Mouse (Mus musculus): Measurements from ENCODE around the gene Vav2. TPM values are rescaled to one million over a fixed set of nuclear protein-coding genes. Genes with fewer than 3 reads are reported as not detected.

Vav2 gene
- polyA plus RNA-seq, 1 experiment from 2014 or later = 8.0 TPM

GRCm38 (mm10) chr2:27438281-27438680, 11.4 kb upstream of the Vav2 start:
- no peaks in the 10 kb centered on the region for H3K9me3 ChIP-seq
- ATAC-seq (ENCODE audit: insufficient number of reproducible peaks, insufficient read depth, low FRiP score, low TSS enrichment, low read depth) = no peak
- no peaks in the 10 kb centered on the region for H3K36me3 ChIP-seq
- no peak overlapping the region for H3K27ac ChIP-seq
- H3K4me3 ChIP-seq (replicated peaks) = no peak overlapping the region
- no peak overlapping the region for H3K9ac ChIP-seq (replicated peaks)
- no peak overlapping the region for H3K4me2 ChIP-seq
- no peaks in the 10 kb centered on the region for H3K27me3 ChIP-seq
- H3K4me1 ChIP-seq (replicated peaks) = peaks cover 15% of the 10 kb centered on the region; the same call in 1 of the 2 replicates
- 10% methylated on average over 11 of the region's 11 CpGs for WGBS

GRCm38 (mm10) chr2:27437876-27438275, 11.0 kb upstream of the Vav2 start:
- Histone ChIP-seq H3K27ac (no peak overlapping the region), H3K9me3 (no peaks in the 10 kb centered on the region), H3K36me3 (no peaks in the 10 kb centered on the region), H3K9ac (replicated peaks) (no peak overlapping the region), H3K27me3 (no peaks in the 10 kb centered on the region), H3K4me2 (no peak overlapping the region), H3K4me1 (replicated peaks) (peaks cover 11% of the 10 kb centered on the region; the same call in 1 of the 2 replicates), H3K4me3 (replicated peaks) (no peak overlapping the region)
- 60% methylated on average over 1 of the region's 1 CpGs for WGBS
- ATAC-seq (ENCODE audit: insufficient number of reproducible peaks, insufficient read depth, low FRiP score, low TSS enrichment, low read depth) = no peak

GRCm38 (mm10) chr2:27432599-27432998, 5.8 kb upstream of the Vav2 start:
- Histone ChIP-seq H3K4me3 (replicated peaks) (no peak overlapping the region), H3K4me1 (replicated peaks) (peaks cover 4% of the 10 kb centered on the region), H3K4me2 (no peak overlapping the region), H3K27ac (no peak overlapping the region), H3K9ac (replicated peaks) (no peak overlapping the region), H3K9me3 (no peaks in the 10 kb centered on the region), H3K36me3 (no peaks in the 10 kb centered on the region), H3K27me3 (no peaks in the 10 kb centered on the region)
- no peak for ATAC-seq (ENCODE audit: insufficient number of reproducible peaks, insufficient read depth, low FRiP score, low TSS enrichment, low read depth)
- 67% methylated on average over 2 of the region's 2 CpGs for WGBS

- Histone ChIP-seq H3K4me2 (no peak overlapping the region), H3K36me3 (no peaks in the 10 kb centered on the region), H3K4me3 (replicated peaks) (no peak overlapping the region), H3K9ac (replicated peaks) (no peak overlapping the region), H3K9me3 (no peaks in the 10 kb centered on the region), H3K27me3 (no peaks in the 10 kb centered on the region), H3K27ac (no peak overlapping the region), H3K4me1 (replicated peaks) (peaks cover 10% of the 10 kb centered on the region)
- ATAC-seq (ENCODE audit: insufficient number of reproducible peaks, insufficient read depth, low FRiP score, low TSS enrichment, low read depth) = no peak
- 89% methylated on average over 7 of the region's 7 CpGs for WGBS
Measured at GRCm38 (mm10) chr2:27430621-27431020, 3.8 kb upstream of the Vav2 start.

DNA sequence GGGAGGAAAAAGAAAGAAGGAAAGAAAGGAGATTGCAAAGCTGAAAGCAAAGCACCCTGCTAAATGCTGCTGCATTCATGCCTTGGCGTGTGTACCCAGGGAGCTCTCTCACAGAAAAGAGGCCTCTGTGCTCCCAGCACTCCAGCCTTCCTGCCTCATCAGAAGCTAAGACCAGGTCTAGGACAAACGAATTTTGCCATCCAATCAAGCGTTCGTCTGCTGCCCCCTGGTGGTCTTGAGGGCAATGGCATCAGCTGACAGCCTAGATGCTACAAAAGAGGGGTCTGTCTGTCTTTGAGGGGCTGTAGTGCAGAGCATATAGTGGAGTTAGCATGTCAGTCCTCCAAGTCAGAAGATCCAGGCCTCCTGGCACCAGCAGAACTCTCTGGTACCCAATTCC, 1.2 kb upstream of the Vav2 start:
- Histone ChIP-seq H3K27me3 (no peaks in the 10 kb centered on the region), H3K9ac (replicated peaks) (no peak overlapping the region), H3K4me1 (replicated peaks) (peaks cover 35% of the 10 kb centered on the region), H3K36me3 (no peaks in the 10 kb centered on the region), H3K27ac (0 out of 2 replicates have a peak overlapping the region, but pooled peaks have one; percentile 7), H3K4me2 (0 out of 2 replicates have a peak overlapping the region, but pooled peaks have one; percentile 99), H3K9me3 (no peaks in the 10 kb centered on the region), H3K4me3 (replicated peaks) (no peak overlapping the region)
- no peak for ATAC-seq (ENCODE audit: insufficient number of reproducible peaks, insufficient read depth, low FRiP score, low TSS enrichment, low read depth)
- WGBS = under 1% methylated on average over 4 of the region's 4 CpGs

GRCm38 (mm10) chr2:27426406-27426854, 403 bp downstream of the Vav2 start:
- H3K36me3 ChIP-seq = 0 out of 2 replicates have a peak, but pooled peaks cover 3% of the 10 kb centered on the region
- peaks cover 39% of the 10 kb centered on the region for H3K4me1 ChIP-seq (replicated peaks)
- H3K27ac ChIP-seq = peak overlapping the region; percentile 80
- peak overlapping the region; percentile 92 for H3K4me3 ChIP-seq (replicated peaks)
- WGBS = under 1% methylated on average over 64 of the region's 64 CpGs
- H3K9ac ChIP-seq (replicated peaks) = peak overlapping the region; percentile 91
- no peaks in the 10 kb centered on the region for H3K27me3 ChIP-seq
- peak overlapping the region; percentile 99 for H3K4me2 ChIP-seq
- H3K9me3 ChIP-seq = no peaks in the 10 kb centered on the region
- ATAC-seq (ENCODE audit: insufficient number of reproducible peaks, insufficient read depth, low FRiP score, low TSS enrichment, low read depth) = no peak; the same call in 1 of the 2 replicates

DNA sequence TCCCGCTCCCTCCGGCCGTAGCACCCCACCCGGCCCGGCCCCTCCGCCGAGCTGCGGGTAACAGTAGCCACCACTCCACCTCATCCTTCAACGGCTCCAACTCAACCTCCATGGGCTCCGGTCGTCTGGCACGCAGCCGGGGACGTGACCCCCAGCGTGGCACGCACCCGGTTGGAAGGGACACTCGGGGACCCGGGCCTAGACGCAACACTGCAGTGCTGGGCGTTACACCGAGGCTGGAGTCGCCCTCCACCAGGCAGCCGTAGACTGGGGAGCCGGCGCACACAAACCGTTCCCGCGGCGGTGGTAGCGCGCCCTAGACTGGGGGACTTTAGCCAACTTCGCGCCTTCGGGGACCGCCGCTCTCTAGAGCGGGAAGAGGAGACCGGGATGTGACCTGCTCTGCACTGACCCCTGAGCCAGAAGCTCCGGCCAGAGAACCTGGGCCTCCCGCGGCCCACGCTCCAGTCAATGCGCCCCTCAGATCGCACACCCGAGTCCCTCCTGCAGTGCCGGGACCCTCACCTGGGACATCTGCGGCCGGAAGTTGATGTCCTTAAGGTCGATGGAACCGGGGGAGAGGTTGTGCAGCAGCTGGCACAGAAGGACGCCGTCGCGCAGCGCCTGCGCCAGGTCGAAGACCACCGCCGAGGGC, 955 bp downstream of the Vav2 start:
- under 1% methylated on average over 60 of the region's 60 CpGs for WGBS
- Histone ChIP-seq H3K4me1 (replicated peaks) (peaks cover 39% of the 10 kb centered on the region), H3K9ac (replicated peaks) (peak overlapping the region; percentile 91), H3K36me3 (0 out of 2 replicates have a peak, but pooled peaks cover 3% of the 10 kb centered on the region), H3K4me3 (replicated peaks) (peak overlapping the region; percentile 92), H3K9me3 (no peaks in the 10 kb centered on the region), H3K27ac (peak overlapping the region; percentile 80), H3K27me3 (no peaks in the 10 kb centered on the region), H3K4me2 (peak overlapping the region; percentile 99)
- ATAC-seq (ENCODE audit: insufficient number of reproducible peaks, insufficient read depth, low FRiP score, low TSS enrichment, low read depth) = no peak

GRCm38 (mm10) chr2:27425161-27425611, 1.6 kb downstream of the Vav2 start:
- Histone ChIP-seq H3K4me2 (peak overlapping the region; percentile 99), H3K9me3 (no peaks in the 10 kb centered on the region), H3K36me3 (0 out of 2 replicates have a peak, but pooled peaks cover 3% of the 10 kb centered on the region), H3K4me3 (replicated peaks) (peak overlapping the region; percentile 92), H3K9ac (replicated peaks) (peak overlapping the region; percentile 91), H3K27me3 (no peaks in the 10 kb centered on the region), H3K27ac (peak overlapping the region; percentile 42; the same call in 1 of the 2 replicates), H3K4me1 (replicated peaks) (peaks cover 40% of the 10 kb centered on the region)
- no peak for ATAC-seq (ENCODE audit: insufficient number of reproducible peaks, insufficient read depth, low FRiP score, low TSS enrichment, low read depth)
- WGBS = under 1% methylated on average over 20 of the region's 20 CpGs

DNA sequence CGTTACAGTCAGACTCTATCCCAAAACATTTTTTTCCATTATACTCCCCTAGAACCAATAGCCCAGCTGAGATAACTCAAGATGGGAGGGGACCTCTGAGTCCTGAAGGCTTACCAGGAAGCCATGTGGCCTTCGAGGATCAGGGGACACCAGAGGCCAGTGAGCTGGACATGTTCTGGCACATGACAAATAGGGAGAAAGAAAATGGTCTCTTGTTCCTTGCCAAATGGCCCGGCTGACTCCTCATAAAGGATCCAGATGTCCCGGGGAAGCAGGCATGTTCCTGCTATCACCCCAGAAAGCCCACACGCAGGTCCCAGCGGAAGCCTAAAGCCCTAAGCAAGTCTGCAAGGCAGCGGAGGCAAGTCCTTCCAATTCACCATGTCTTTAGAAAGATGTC, 3.2 kb downstream of the Vav2 start:
- WGBS = 49% methylated on average over 7 of the region's 7 CpGs
- Histone ChIP-seq H3K36me3 (0 out of 2 replicates have a peak, but pooled peaks cover 3% of the 10 kb centered on the region), H3K9ac (replicated peaks) (no peak overlapping the region), H3K4me2 (peak overlapping the region; percentile 99), H3K4me3 (replicated peaks) (no peak overlapping the region), H3K9me3 (no peaks in the 10 kb centered on the region), H3K4me1 (replicated peaks) (peaks cover 55% of the 10 kb centered on the region), H3K27ac (peak overlapping the region; percentile 50), H3K27me3 (no peaks in the 10 kb centered on the region)
- ATAC-seq (ENCODE audit: insufficient number of reproducible peaks, insufficient read depth, low FRiP score, low TSS enrichment, low read depth) = no peak

GRCm38 (mm10) chr2:27421293-27422068, 5.4 kb downstream of the Vav2 start:
- no peak overlapping the region for H3K4me3 ChIP-seq (replicated peaks)
- ATAC-seq (ENCODE audit: insufficient number of reproducible peaks, insufficient read depth, low FRiP score, low TSS enrichment, low read depth) = no peak
- H3K27ac ChIP-seq = no peak overlapping the region
- H3K4me2 ChIP-seq = no peak overlapping the region
- H3K27me3 ChIP-seq = no peaks in the 10 kb centered on the region
- H3K4me1 ChIP-seq (replicated peaks) = peaks cover 66% of the 10 kb centered on the region
- WGBS = 86% methylated on average over 20 of the region's 20 CpGs
- no peak overlapping the region for H3K9ac ChIP-seq (replicated peaks)
- no peaks in the 10 kb centered on the region for H3K9me3 ChIP-seq
- 0 out of 2 replicates have a peak, but pooled peaks cover 3% of the 10 kb centered on the region for H3K36me3 ChIP-seq

- 40% methylated on average over 6 of the region's 6 CpGs for WGBS
- H3K4me1 ChIP-seq (replicated peaks) = peaks cover 76% of the 10 kb centered on the region
Measured at GRCm38 (mm10) chr2:27418577-27419070, 8.2 kb downstream of the Vav2 start.

More at GRCm38 (mm10) chr2:27418577-27419070, 8.2 kb downstream of the Vav2 start:
- H3K27me3 ChIP-seq = no peaks in the 10 kb centered on the region
- H3K36me3 ChIP-seq = 0 out of 2 replicates have a peak, but pooled peaks cover 3% of the 10 kb centered on the region
- ATAC-seq (ENCODE audit: insufficient number of reproducible peaks, insufficient read depth, low FRiP score, low TSS enrichment, low read depth) = no peak
- H3K27ac ChIP-seq = no peak overlapping the region
- H3K9ac ChIP-seq (replicated peaks) = no peak overlapping the region
- no peak overlapping the region for H3K4me2 ChIP-seq
- H3K9me3 ChIP-seq = no peaks in the 10 kb centered on the region
- no peak overlapping the region for H3K4me3 ChIP-seq (replicated peaks)
